Mouse (Mus musculus) intestine, embryonic 15.5 days (tissue): ENCODE measurements around the gene Fyttd1. TPM values are rescaled to one million over a fixed set of nuclear protein-coding genes. Genes with fewer than 3 reads are reported as not detected.
"Not testable (repeated sequence)": the region's sequence is repeated elsewhere in the genome, so short reads cannot be mapped to it uniquely, and the experiment has no call there.

Source experiments
- ATAC-seq: fragments of 200-750 bp; cut with Nextera tagmentation; 2 replicates; pipeline ENCODE4 v1.8.0; 2017; ENCODE audit warnings: moderate TSS enrichment, moderate library complexity
- H3K27ac ChIP-seq: fragments of 300-500 bp; sonication (generic); 2 replicates; pipeline ENCODE4 v1.5.1; 2015; ENCODE audit warnings: mild to moderate bottlenecking, inconsistent platforms
- H3K27me3 ChIP-seq: fragments of 300-500 bp; sonication (generic); replicated peaks from 2 replicates; pipeline ENCODE4 v1.6.1; 2015; ENCODE audit warnings: inconsistent platforms
- H3K36me3 ChIP-seq: fragments of 300-500 bp; sonication (generic); 2 replicates; pipeline ENCODE4 v1.6.1; 2015; ENCODE audit warnings: inconsistent platforms
- H3K4me1 ChIP-seq: fragments of 300-500 bp; sonication (generic); replicated peaks from 2 replicates; pipeline ENCODE4 v1.6.1; 2015; ENCODE audit warnings: inconsistent platforms
- H3K4me2 ChIP-seq: fragments of 300-500 bp; sonication (generic); replicated peaks from 2 replicates; pipeline ENCODE4 v1.6.1; 2015; ENCODE audit warnings: mild to moderate bottlenecking, inconsistent platforms
- H3K4me3 ChIP-seq: fragments of 300-500 bp; sonication (generic); replicated peaks from 2 replicates; pipeline ENCODE4 v1.5.1; 2015; ENCODE audit warnings: inconsistent platforms
- H3K9ac ChIP-seq: fragments of 300-500 bp; sonication (generic); 2 replicates; pipeline ENCODE4 v1.6.1; 2015; ENCODE audit warnings: inconsistent platforms
- H3K9me3 ChIP-seq: fragments of 300-500 bp; sonication (generic); 2 replicates; pipeline ENCODE4 v1.6.1; 2016; ENCODE audit warnings: inconsistent platforms
- WGBS: fragments of 180-500 bp; shearing (Covaris S2); methylation state at CpG from one replicate; pipeline ENCODE4 v1.1.7; 2015; 5-methylcytosine and 5-hydroxymethylcytosine counted together
- polyA plus RNA-seq: library from polyadenylated mRNA; unstranded; fragments of >200 nt; fragmentation: Nextera tagmentation; extraction: Ambion mirVana; gene quantifications from 2 replicates; pipeline ENCODE4 v1.2.1, GENCODE M21; 2015

The Fyttd1 gene
- polyA plus RNA-seq, 1 experiment from 2014 or later, result 97.7 TPM

- no peak for ATAC-seq
- Histone ChIP-seq H3K4me3 (no peak overlapping the region), H3K4me1 (0 out of 2 replicates have a peak, but pooled peaks cover 9% of the 10 kb centered on the region), H3K27ac (no peak overlapping the region), H3K36me3 (no peaks in the 10 kb centered on the region), H3K27me3 (no peaks in the 10 kb centered on the region), H3K9ac (no peak overlapping the region), H3K9me3 (no peaks in the 10 kb centered on the region), H3K4me2 (no peak overlapping the region)
- WGBS, result 89% methylated on average over 4 of the region's 4 CpGs
Measured at GRCm38 (mm10) chr16:32865401-32865800, 11.9 kb upstream of the Fyttd1 start.

- H3K4me1 ChIP-seq, result 0 out of 2 replicates have a peak, but pooled peaks cover 9% of the 10 kb centered on the region
- H3K4me2 ChIP-seq, result peak overlapping the region; percentile 72
- WGBS, result 78% methylated on average over 5 of the region's 5 CpGs
- no peaks in the 10 kb centered on the region for H3K27me3 ChIP-seq
- no peak overlapping the region for H3K4me3 ChIP-seq
- H3K9me3 ChIP-seq, result no peaks in the 10 kb centered on the region
- H3K36me3 ChIP-seq, result no peaks in the 10 kb centered on the region
- peak overlapping the region; percentile 64; the same call in 1 of the 2 replicates for H3K9ac ChIP-seq
- no peak overlapping the region for H3K27ac ChIP-seq
- ATAC-seq, result no peak
Measured at GRCm38 (mm10) chr16:32866713-32867112, 10.6 kb upstream of the Fyttd1 start.

- H3K27ac ChIP-seq, result peak overlapping the region; percentile 62
- WGBS, result under 1% methylated on average over 35 of the region's 35 CpGs
- H3K9ac ChIP-seq, result peak overlapping the region; percentile 64
- no peaks in the 10 kb centered on the region for H3K9me3 ChIP-seq
- ATAC-seq, result peak; percentile 99
- H3K4me1 ChIP-seq, result 0 out of 2 replicates have a peak, but pooled peaks cover 9% of the 10 kb centered on the region
- H3K27me3 ChIP-seq, result no peaks in the 10 kb centered on the region
- peak overlapping the region; percentile 70 for H3K4me3 ChIP-seq
- H3K36me3 ChIP-seq, result no peaks in the 10 kb centered on the region
- H3K4me2 ChIP-seq, result peak overlapping the region; percentile 72
Measured at GRCm38 (mm10) chr16:32867919-32868552, 9.3 kb upstream of the Fyttd1 start.

- ATAC-seq, result no peak
- Histone ChIP-seq H3K4me1 (0 out of 2 replicates have a peak, but pooled peaks cover 9% of the 10 kb centered on the region), H3K36me3 (no peaks in the 10 kb centered on the region), H3K9ac (no peak overlapping the region), H3K27me3 (no peaks in the 10 kb centered on the region), H3K4me3 (no peak overlapping the region), H3K4me2 (no peak overlapping the region), H3K9me3 (no peaks in the 10 kb centered on the region), H3K27ac (no peak overlapping the region)
- WGBS, result 66% methylated on average over 5 of the region's 5 CpGs
Measured at GRCm38 (mm10) chr16:32870231-32870630, 7.1 kb upstream of the Fyttd1 start.

GRCm38 (mm10) chr16:32873366-32873765 is 3.9 kb upstream of the Fyttd1 start:
- Histone ChIP-seq H3K4me1 (0 out of 2 replicates have a peak, but pooled peaks cover 3% of the 10 kb centered on the region), H3K4me2 (no peak overlapping the region), H3K9ac (no peak overlapping the region), H3K36me3 (no peaks in the 10 kb centered on the region), H3K9me3 (no peaks in the 10 kb centered on the region), H3K27ac (no peak overlapping the region), H3K27me3 (no peaks in the 10 kb centered on the region), H3K4me3 (no peak overlapping the region)
- ATAC-seq, result no peak
- 60% methylated on average over 3 of the region's 3 CpGs for WGBS

- H3K27me3 ChIP-seq, H3K4me2 ChIP-seq, H3K9ac ChIP-seq, H3K4me3 ChIP-seq, H3K9me3 ChIP-seq, H3K36me3 ChIP-seq, ATAC-seq, H3K27ac ChIP-seq, H3K4me1 ChIP-seq: not testable (repeated sequence)
- WGBS, result 62% methylated on average over 1 of the region's 1 CpGs
Measured at GRCm38 (mm10) chr16:32875281-32875680, 2.0 kb upstream of the Fyttd1 start.

GRCm38 (mm10) chr16:32875847-32876246 is 1.5 kb upstream of the Fyttd1 start:
- Histone ChIP-seq H3K4me1 (peaks cover 9% of the 10 kb centered on the region), H3K9ac (no peak overlapping the region), H3K27me3 (no peaks in the 10 kb centered on the region), H3K27ac (no peak overlapping the region), H3K4me2 (no peak overlapping the region), H3K36me3 (no peaks in the 10 kb centered on the region), H3K9me3 (no peaks in the 10 kb centered on the region), H3K4me3 (no peak overlapping the region)
- no peak for ATAC-seq
- WGBS, result 83% methylated on average over 3 of the region's 3 CpGs

- Histone ChIP-seq H3K9ac (peak overlapping the region; percentile 91), H3K27ac (no peak overlapping the region), H3K36me3 (no peaks in the 10 kb centered on the region), H3K27me3 (no peaks in the 10 kb centered on the region), H3K9me3 (no peaks in the 10 kb centered on the region), H3K4me1 (peaks cover 9% of the 10 kb centered on the region), H3K4me3 (peak overlapping the region; percentile 84), H3K4me2 (peak overlapping the region; percentile 68)
- WGBS, result 29% methylated on average over 9 of the region's 9 CpGs
- no peak for ATAC-seq
Measured at GRCm38 (mm10) chr16:32876831-32877230, 469 bp upstream of the Fyttd1 start.

- Histone ChIP-seq H3K27ac (peak overlapping the region; percentile 91), H3K9me3 (no peaks in the 10 kb centered on the region), H3K4me3 (peak overlapping the region; percentile 84), H3K27me3 (no peaks in the 10 kb centered on the region), H3K4me2 (peak overlapping the region; percentile 68), H3K4me1 (peaks cover 9% of the 10 kb centered on the region), H3K9ac (peak overlapping the region; percentile 91), H3K36me3 (no peaks in the 10 kb centered on the region)
- ATAC-seq, result no peak; the same call in 1 of the 2 replicates
- 1% methylated on average over 34 of the region's 34 CpGs for WGBS
Measured at GRCm38 (mm10) chr16:32878157-32878598, 878 bp downstream of the Fyttd1 start.

- ATAC-seq, result no peak
- Histone ChIP-seq H3K4me2 (peak overlapping the region; percentile 68), H3K4me1 (peaks cover 9% of the 10 kb centered on the region)
Measured at GRCm38 (mm10) chr16:32878972-32879926, 1.9 kb downstream of the Fyttd1 start.

GRCm38 (mm10) chr16:32881538-32881937 is 4.2 kb downstream of the Fyttd1 start:
- Histone ChIP-seq H3K36me3 (0 out of 2 replicates have a peak, but pooled peaks cover 2% of the 10 kb centered on the region), H3K27me3 (no peaks in the 10 kb centered on the region), H3K9me3 (no peaks in the 10 kb centered on the region), H3K4me1 (peaks cover 9% of the 10 kb centered on the region), H3K27ac (no peak overlapping the region), H3K4me3 (no peak overlapping the region), H3K4me2 (no peak overlapping the region), H3K9ac (no peak overlapping the region)
- WGBS, result 83% methylated on average over 7 of the region's 7 CpGs
- no peak for ATAC-seq

More at GRCm38 (mm10) chr16:32878972-32879926, 1.9 kb downstream of the Fyttd1 start:
- Histone ChIP-seq H3K36me3 (no peaks in the 10 kb centered on the region), H3K27me3 (no peaks in the 10 kb centered on the region), H3K4me3 (peak overlapping the region; percentile 84), H3K9me3 (no peaks in the 10 kb centered on the region), H3K27ac (no peak overlapping the region), H3K9ac (peak overlapping the region; percentile 29; the same call in 1 of the 2 replicates)
- WGBS, result 80% methylated on average over 14 of the region's 14 CpGs

GRCm38 (mm10) chr16:32887996-32888395 is 10.7 kb downstream of the Fyttd1 start:
- no peak for ATAC-seq
- Histone ChIP-seq H3K4me1 (no peaks in the 10 kb centered on the region), H3K27ac (no peak overlapping the region), H3K9me3 (no peaks in the 10 kb centered on the region), H3K4me2 (no peak overlapping the region), H3K4me3 (no peak overlapping the region), H3K36me3 (peaks cover 8% of the 10 kb centered on the region; the same call in 1 of the 2 replicates), H3K9ac (no peak overlapping the region), H3K27me3 (no peaks in the 10 kb centered on the region)
- WGBS, result 88% methylated on average over 7 of the region's 7 CpGs
